Mouse (Mus musculus) lung, postnatal 0 days (tissue): Measurements from ENCODE around the gene Slc25a33. TPM values are rescaled to one million over a fixed set of nuclear protein-coding genes. Genes with fewer than 3 reads are reported as not detected.

ENCODE experiments used
- ATAC-seq: fragments of 200-750 bp; cut with Nextera tagmentation; 2 replicates; pipeline ENCODE4 v1.8.0; 2017; ENCODE audit warnings: moderate library complexity
- DNase-seq: peaks from one replicate; pipeline ENCODE4 v3.0.0-alpha.2; 2016; ENCODE audit warnings: low spot score
- H3K27ac ChIP-seq: fragments of 300-500 bp; sonication (generic); 2 replicates; pipeline ENCODE4 v1.5.1; 2014; ENCODE audit warnings: antibody characterized with exemption, mild to moderate bottlenecking, low read length, mixed read lengths
- H3K27me3 ChIP-seq: fragments of 300-500 bp; sonication (generic); replicated peaks from 2 replicates; pipeline ENCODE4 v1.6.1; 2014; ENCODE audit warnings: low read length, mixed read lengths; ENCODE audit not compliant: insufficient read depth
- H3K36me3 ChIP-seq: fragments of 300-500 bp; sonication (generic); 2 replicates; pipeline ENCODE4 v1.6.1; 2014; ENCODE audit warnings: low read length, mixed read lengths; ENCODE audit not compliant: insufficient read depth
- H3K4me1 ChIP-seq: fragments of 300-500 bp; sonication (generic); 2 replicates; pipeline ENCODE4 v1.6.1; 2014; ENCODE audit warnings: antibody characterized with exemption, low read depth, low read length, mixed read lengths; ENCODE audit not compliant: insufficient read depth
- H3K4me2 ChIP-seq: fragments of 300-500 bp; sonication (generic); replicated peaks from 2 replicates; pipeline ENCODE4 v1.6.1; 2014; ENCODE audit warnings: low read depth, mild to moderate bottlenecking, low read length, moderate library complexity, mixed read lengths
- H3K4me3 ChIP-seq: fragments of 300-500 bp; sonication (generic); 2 replicates; pipeline ENCODE4 v1.5.1; 2014; ENCODE audit warnings: low read depth, low read length
- H3K9ac ChIP-seq: fragments of 300-500 bp; sonication (generic); replicated peaks from 2 replicates; pipeline ENCODE4 v1.6.1; 2014; ENCODE audit warnings: low read depth, mild to moderate bottlenecking
- H3K9me3 ChIP-seq: fragments of 300-500 bp; sonication (generic); 2 replicates; pipeline ENCODE4 v1.6.1; 2016; ENCODE audit warnings: low read length, mixed read lengths
- CTCF ChIP-seq: IDR thresholded peaks from 2 replicates; pipeline ENCODE4 v1.5.1; 2016; ENCODE audit warnings: antibody characterized with exemption, mild to moderate bottlenecking
- EP300 ChIP-seq: IDR thresholded peaks from 2 replicates; pipeline ENCODE4 v1.6.1; 2016; ENCODE audit warnings: antibody characterized with exemption, mild to moderate bottlenecking, control low read depth
- WGBS: fragments of 180-500 bp; shearing (Covaris S2); extraction: QIAGEN DNeasy Blood & Tissue Kit; methylation state at CpG from one replicate; pipeline ENCODE4 v1.1.7; 2014; 5-methylcytosine and 5-hydroxymethylcytosine counted together
- polyA plus RNA-seq: library from polyadenylated mRNA; unstranded; fragments of >200 nt; fragmentation: Nextera tagmentation; extraction: Ambion mirVana; gene quantifications from 2 replicates; pipeline ENCODE4 v1.2.1, GENCODE M21; 2015

The Slc25a33 gene
- polyA plus RNA-seq, 1 experiment from 2014 or later = 8.6 TPM

DNA sequence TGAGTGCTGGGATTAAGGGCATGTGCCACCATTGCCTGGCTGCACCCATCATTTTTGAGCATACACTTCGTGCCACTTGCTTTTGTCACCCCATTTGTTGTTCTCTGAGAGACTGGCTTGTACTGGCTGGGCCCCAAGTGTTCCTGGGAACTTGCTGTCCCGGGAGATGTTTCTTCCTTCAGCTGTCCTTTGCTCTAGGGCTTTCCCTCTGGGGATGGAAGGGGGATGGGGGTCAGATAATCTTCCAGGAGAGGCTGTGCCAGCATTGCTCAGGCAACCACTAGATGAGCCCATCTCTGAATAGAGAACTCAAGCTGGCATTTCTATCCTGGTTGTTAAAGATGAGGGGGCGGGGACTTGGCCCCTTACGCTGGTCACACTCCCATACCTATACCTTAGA is 17.4 kb upstream of the Slc25a33 start:
- no peak overlapping the region for H3K4me3 ChIP-seq
- 0 out of 2 replicates have a peak, but pooled peaks have one; percentile 3 for ATAC-seq
- H3K4me1 ChIP-seq = no peaks in the 10 kb centered on the region; the same call in 1 of the 2 replicates
- H3K9me3 ChIP-seq = no peaks in the 10 kb centered on the region
- H3K27ac ChIP-seq = no peak overlapping the region
- TF ChIP-seq EP300 (no peak), CTCF (no peak)
- no peaks in the 10 kb centered on the region for H3K27me3 ChIP-seq
- WGBS = 53% methylated on average over 4 of the region's 4 CpGs
- H3K4me2 ChIP-seq = no peak overlapping the region
- no peak for DNase-seq
- no peak overlapping the region for H3K9ac ChIP-seq
- no peaks in the 10 kb centered on the region for H3K36me3 ChIP-seq

DNA sequence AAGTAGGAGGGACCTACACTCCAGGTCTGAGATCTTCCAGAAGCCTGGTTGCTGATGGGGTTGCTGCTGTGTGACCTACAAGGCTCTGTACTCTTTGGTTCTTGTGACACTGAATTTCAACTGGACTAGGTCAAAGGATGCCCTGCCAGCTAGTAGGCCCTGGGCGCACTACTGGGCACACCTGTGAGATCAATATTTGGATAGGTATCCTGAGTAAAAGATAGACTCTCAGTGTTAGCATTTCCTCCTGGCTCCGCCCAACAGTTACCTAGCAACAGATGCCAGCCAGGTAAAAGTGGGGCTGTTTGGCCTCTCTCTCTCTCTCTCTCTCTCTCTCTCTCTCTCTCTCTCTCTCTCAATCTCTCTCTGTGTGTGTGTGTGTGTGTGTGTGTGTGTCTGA is 16.9 kb upstream of the Slc25a33 start:
- WGBS = 67% methylated on average over 2 of the region's 2 CpGs

DNA sequence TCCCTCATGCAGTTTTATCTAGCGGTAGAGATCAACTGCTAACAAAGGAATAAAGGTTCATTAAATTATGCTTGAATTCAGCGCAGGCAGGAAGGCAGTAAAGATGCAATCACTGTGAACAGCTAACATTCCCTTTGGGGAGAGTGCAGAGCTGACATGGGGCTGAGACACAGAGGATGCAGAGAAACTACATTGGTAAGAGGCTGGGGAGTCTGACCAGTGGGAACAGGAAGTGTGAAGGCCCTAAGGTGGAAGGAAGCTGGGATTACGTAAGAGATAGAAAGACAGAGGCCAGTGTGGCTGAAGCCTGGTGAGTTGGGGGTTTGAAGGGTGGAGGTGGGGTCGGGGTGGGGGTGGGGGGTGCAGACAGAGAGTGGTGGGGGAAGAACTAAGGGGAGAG is 16.5 kb upstream of the Slc25a33 start:
- DNase-seq (peak; percentile 58), ATAC-seq (no peak)
- H3K4me1 ChIP-seq = no peaks in the 10 kb centered on the region; the same call in 1 of the 2 replicates
- H3K36me3 ChIP-seq = no peaks in the 10 kb centered on the region
- peak overlapping the region; percentile 32; the same call in 1 of the 2 replicates for H3K27ac ChIP-seq
- no peak overlapping the region for H3K4me2 ChIP-seq
- no peaks in the 10 kb centered on the region for H3K27me3 ChIP-seq
- H3K9ac ChIP-seq = no peak overlapping the region
- WGBS = 60% methylated on average over 4 of the region's 4 CpGs
- H3K4me3 ChIP-seq = no peak overlapping the region
- no peak for TF ChIP-seq CTCF
- no peak for TF ChIP-seq EP300
- no peaks in the 10 kb centered on the region for H3K9me3 ChIP-seq

More for the DNA sequence above, 16.9 kb upstream of the Slc25a33 start:
- no peak overlapping the region for H3K9ac ChIP-seq
- H3K4me3 ChIP-seq = no peak overlapping the region
- no peak overlapping the region for H3K4me2 ChIP-seq
- no peaks in the 10 kb centered on the region; the same call in 1 of the 2 replicates for H3K4me1 ChIP-seq
- no peaks in the 10 kb centered on the region for H3K36me3 ChIP-seq
- peak; percentile 21 for DNase-seq
- 0 out of 2 replicates have a peak overlapping the region, but pooled peaks have one; percentile 32 for H3K27ac ChIP-seq
- no peaks in the 10 kb centered on the region for H3K27me3 ChIP-seq
- H3K9me3 ChIP-seq = no peaks in the 10 kb centered on the region
- TF ChIP-seq CTCF (no peak), EP300 (no peak)
- no peak for ATAC-seq

DNA sequence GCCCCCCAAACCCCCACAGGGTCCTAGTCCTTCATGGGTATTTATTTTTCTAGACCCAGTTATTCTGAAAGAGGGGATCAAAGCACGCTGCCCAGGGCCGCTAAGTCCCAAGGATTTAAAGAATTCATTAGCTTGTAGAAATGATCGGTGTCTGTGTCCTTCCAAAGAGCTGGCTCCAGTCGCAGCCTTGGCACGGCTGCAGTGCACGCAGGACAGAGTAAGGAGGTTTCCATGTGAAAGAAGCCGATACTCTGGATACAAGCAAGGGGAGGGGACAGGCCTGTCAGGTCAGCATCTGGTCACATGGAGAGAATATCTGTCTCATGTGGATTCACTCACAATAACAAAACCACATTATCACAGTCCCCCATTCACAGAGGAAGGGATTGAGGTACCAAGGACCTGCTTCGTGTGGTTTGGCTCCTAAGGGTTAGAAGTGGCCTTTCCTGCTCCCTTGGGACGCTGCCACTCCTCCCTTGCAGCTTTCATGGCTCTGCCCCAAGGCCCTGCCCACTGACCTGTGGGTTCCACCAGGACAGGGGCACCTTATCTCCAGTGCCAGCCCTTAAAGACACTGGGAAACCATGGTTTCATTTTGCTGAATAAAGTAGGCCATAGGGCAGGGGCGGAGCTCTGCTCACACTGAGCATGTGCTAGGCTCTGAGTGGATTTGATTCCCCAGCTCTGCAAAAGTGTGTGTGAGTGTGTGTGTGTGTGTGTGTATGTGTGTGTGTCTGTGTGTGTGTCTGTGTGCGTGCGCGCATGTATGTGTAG is 15.5 kb upstream of the Slc25a33 start:
- Histone ChIP-seq H3K27ac (0 out of 2 replicates have a peak overlapping the region, but pooled peaks have one; percentile 39), H3K4me3 (no peak overlapping the region), H3K27me3 (no peaks in the 10 kb centered on the region), H3K36me3 (no peaks in the 10 kb centered on the region), H3K4me2 (no peak overlapping the region), H3K9me3 (no peaks in the 10 kb centered on the region), H3K9ac (no peak overlapping the region), H3K4me1 (no peaks in the 10 kb centered on the region; the same call in 1 of the 2 replicates)
- TF ChIP-seq EP300 = no peak
- no peak for TF ChIP-seq CTCF
- WGBS = 64% methylated on average over 13 of the region's 13 CpGs
- peak; percentile 82 for ATAC-seq
- DNase-seq = peak; percentile 83

DNA sequence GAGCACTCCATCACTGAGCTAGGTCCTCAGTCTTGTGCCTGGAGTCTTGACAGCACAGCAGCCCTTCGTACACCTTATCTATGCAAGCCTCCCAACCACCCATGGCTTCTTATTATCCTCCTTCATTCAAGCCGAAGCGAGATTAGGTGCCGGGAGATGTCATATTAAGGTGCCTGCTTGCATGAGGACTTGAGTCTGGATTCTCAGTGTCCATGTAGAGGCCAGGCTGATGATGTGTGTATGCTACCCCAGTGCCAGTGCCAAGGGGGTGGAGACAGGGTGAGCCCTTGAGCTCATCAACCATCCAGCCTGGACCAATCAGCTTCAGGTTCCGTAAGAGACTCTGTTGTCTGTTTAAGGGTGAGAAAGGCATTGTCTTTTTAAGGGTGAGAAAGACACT is 10.8 kb upstream of the Slc25a33 start:
- Histone ChIP-seq H3K4me2 (no peak overlapping the region), H3K4me3 (no peak overlapping the region), H3K27ac (no peak overlapping the region), H3K27me3 (no peaks in the 10 kb centered on the region), H3K9ac (no peak overlapping the region), H3K4me1 (0 out of 2 replicates have a peak, but pooled peaks cover 3% of the 10 kb centered on the region), H3K9me3 (no peaks in the 10 kb centered on the region), H3K36me3 (no peaks in the 10 kb centered on the region)
- DNase-seq (no peak), ATAC-seq (no peak)
- TF ChIP-seq EP300 (no peak), CTCF (no peak)
- WGBS = 71% methylated on average over 5 of the region's 5 CpGs

DNA sequence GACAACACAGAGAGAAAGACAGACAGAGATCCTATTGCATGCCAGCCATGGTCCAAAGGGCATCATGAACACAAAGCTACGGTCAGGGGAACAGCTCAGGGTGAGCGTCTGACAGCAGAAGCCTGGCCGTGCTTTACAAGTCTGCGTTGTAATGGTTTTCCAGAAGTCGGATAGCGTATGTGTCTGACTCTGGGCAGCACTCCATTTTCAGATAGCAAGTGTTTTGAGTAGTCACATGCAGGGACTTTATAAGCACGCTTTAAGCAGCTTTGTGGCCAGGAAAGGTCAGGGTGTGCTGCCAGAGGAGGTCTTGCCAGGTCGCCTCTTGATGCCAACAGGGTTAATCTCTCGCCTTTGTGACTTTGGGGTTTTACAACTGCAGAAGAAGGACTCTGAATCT is 10.3 kb upstream of the Slc25a33 start:
- Histone ChIP-seq H3K9me3 (no peaks in the 10 kb centered on the region), H3K27me3 (no peaks in the 10 kb centered on the region), H3K36me3 (no peaks in the 10 kb centered on the region), H3K4me1 (0 out of 2 replicates have a peak, but pooled peaks cover 3% of the 10 kb centered on the region), H3K9ac (no peak overlapping the region), H3K4me2 (no peak overlapping the region), H3K27ac (no peak overlapping the region), H3K4me3 (no peak overlapping the region)
- ATAC-seq = no peak
- WGBS = 67% methylated on average over 9 of the region's 9 CpGs
- TF ChIP-seq CTCF (no peak), EP300 (no peak)
- no peak for DNase-seq
